ENCODE assay signal across 10 mouse cellular contexts in the genomic region with DNA sequence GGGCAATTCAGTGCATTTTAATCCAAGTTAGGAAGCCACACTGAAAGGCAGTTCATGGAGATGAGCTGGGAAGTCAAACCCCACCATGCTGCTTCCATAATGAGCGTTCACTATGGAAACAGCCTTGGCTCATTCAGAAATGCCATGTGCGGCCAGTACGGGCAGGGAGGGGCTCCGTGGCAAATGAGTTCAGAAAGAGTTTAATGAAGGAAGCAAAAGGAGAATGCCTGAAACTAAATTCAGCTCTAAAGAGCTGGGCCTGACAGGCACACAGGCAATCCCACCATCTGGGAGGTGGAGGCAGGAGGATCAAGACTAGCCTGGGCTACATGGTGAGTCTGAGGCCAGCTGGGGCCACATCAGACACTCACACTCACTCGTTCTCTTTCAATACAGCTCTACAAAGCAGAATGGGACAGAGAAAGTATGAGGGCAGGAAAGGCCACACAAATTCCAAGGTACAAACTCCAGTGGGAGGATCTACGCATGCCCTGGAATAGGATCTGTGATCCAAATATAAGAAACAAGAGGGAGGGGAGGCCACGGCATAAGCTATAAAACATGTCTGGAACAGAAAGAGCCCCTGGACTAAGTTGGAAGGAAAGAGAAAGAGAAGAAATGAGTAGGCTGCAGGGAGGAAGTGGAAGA. TPM values are rescaled to one million over a fixed set of nuclear protein-coding genes. Genes with fewer than 3 reads are reported as not detected.
DNase-seq lines count a peak whose midpoint lies in the region; ATAC-seq lines count a peak whose summit lies in the region.
"Had no signal": no experiment of that assay in that cellular context is flagged by ENCODE, and none has a peak within 500 bp of the region (broad histone marks: within the 10 kb centered on the region; RNA-seq: fewer than 3 reads in every experiment).

No protein-coding gene starts in this region.

- no peak overlapping the region for H3K4me3 ChIP-seq in kidney, embryonic 16.5 days (ENCODE audit: low read length)
- H3K4me3 ChIP-seq in midbrain, embryonic 15.5 days, result no peak overlapping the region
- H3K4me3 ChIP-seq in heart, embryonic 11.5 days (ENCODE audit: low read depth, low read length), result no peak overlapping the region
- H3K4me3 ChIP-seq: embryonic facial prominence, embryonic 15.5 days; limb, embryonic 12.5 days had no signal

- H3K9me3 ChIP-seq in kidney, embryonic 16.5 days (ENCODE audit: low read length), result no peaks in the 10 kb centered on the region
- no peaks in the 10 kb centered on the region for H3K9me3 ChIP-seq in midbrain, embryonic 15.5 days
- no peaks in the 10 kb centered on the region for H3K9me3 ChIP-seq in heart, embryonic 11.5 days (replicated peaks; ENCODE audit: control insufficient read depth, low read length)
- H3K9me3 ChIP-seq: embryonic facial prominence, embryonic 15.5 days; limb, embryonic 12.5 days had no signal

- no peak overlapping the region for H3K27ac ChIP-seq in kidney, embryonic 16.5 days (ENCODE audit: low read length)
- no peak overlapping the region for H3K27ac ChIP-seq in midbrain, embryonic 15.5 days
- no peak overlapping the region for H3K27ac ChIP-seq in heart, embryonic 11.5 days (ENCODE audit: low read depth, low read length)
- H3K27ac ChIP-seq: embryonic facial prominence, embryonic 15.5 days; limb, embryonic 12.5 days had no signal

- H3K27me3 ChIP-seq in kidney, embryonic 16.5 days (ENCODE audit: insufficient read depth, low read length), result no peaks in the 10 kb centered on the region
- H3K27me3 ChIP-seq in midbrain, embryonic 15.5 days (replicated peaks), result no peaks in the 10 kb centered on the region
- H3K27me3 ChIP-seq in heart, embryonic 11.5 days (ENCODE audit: control insufficient read depth, insufficient read depth, low read length), result no peaks in the 10 kb centered on the region
- H3K27me3 ChIP-seq: embryonic facial prominence, embryonic 15.5 days; limb, embryonic 12.5 days had no signal

- H3K4me1 ChIP-seq in kidney, embryonic 16.5 days (ENCODE audit: insufficient read depth, low read length), result no peaks in the 10 kb centered on the region
- no peaks in the 10 kb centered on the region; the same call in 1 of the 2 replicates for H3K4me1 ChIP-seq in midbrain, embryonic 15.5 days
- H3K4me1 ChIP-seq in heart, embryonic 11.5 days (ENCODE audit: control insufficient read depth, insufficient read depth, low read length), result no peaks in the 10 kb centered on the region
- H3K4me1 ChIP-seq: embryonic facial prominence, embryonic 15.5 days; limb, embryonic 12.5 days had no signal

- no peaks in the 10 kb centered on the region for H3K36me3 ChIP-seq in kidney, embryonic 16.5 days (ENCODE audit: insufficient read depth, low read length)
- no peaks in the 10 kb centered on the region for H3K36me3 ChIP-seq in midbrain, embryonic 15.5 days (replicated peaks)
- H3K36me3 ChIP-seq in heart, embryonic 11.5 days (ENCODE audit: control insufficient read depth, insufficient read depth, low read length), result no peaks in the 10 kb centered on the region; the same call in 1 of the 2 replicates
- H3K36me3 ChIP-seq: embryonic facial prominence, embryonic 15.5 days; limb, embryonic 12.5 days had no signal

- WGBS in kidney, embryonic 16.5 days, result 76% methylated on average over 7 of the region's 7 CpGs
- WGBS in midbrain, embryonic 15.5 days, result 26% methylated on average over 7 of the region's 7 CpGs
- 84% methylated on average over 7 of the region's 7 CpGs for WGBS in heart, embryonic 11.5 days (ENCODE audit: insufficient replicate concordance)

- no peak overlapping the region for H3K4me2 ChIP-seq in kidney, embryonic 16.5 days (replicated peaks; ENCODE audit: low read depth, low read length)
- H3K4me2 ChIP-seq in midbrain, embryonic 15.5 days, result no peak overlapping the region
- no peak overlapping the region for H3K4me2 ChIP-seq in heart, embryonic 11.5 days
- H3K4me2 ChIP-seq: embryonic facial prominence, embryonic 15.5 days; limb, embryonic 12.5 days had no signal

- no peak overlapping the region for H3K9ac ChIP-seq in kidney, embryonic 16.5 days (replicated peaks; ENCODE audit: low read length)
- no peak overlapping the region for H3K9ac ChIP-seq in midbrain, embryonic 15.5 days
- H3K9ac ChIP-seq in heart, embryonic 11.5 days (ENCODE audit: low read depth, low read length), result no peak overlapping the region
- H3K9ac ChIP-seq: embryonic facial prominence, embryonic 15.5 days; limb, embryonic 12.5 days had no signal

- DNase-seq in kidney, adult 11 months, result peak; percentile 61
- DNase-seq in embryo, embryonic 11 days, result peak; percentile 78
- DNase-seq in kidney, postnatal 14 days, result peak; percentile 40
- no peak for DNase-seq in thymus, postnatal 36 days

- no peak for ATAC-seq in kidney, embryonic 16.5 days (ENCODE audit: low FRiP score, low TSS enrichment)
- ATAC-seq in midbrain, embryonic 15.5 days (replicated peaks), result peak; percentile 86
- no peak for ATAC-seq in monocyte, adult 5-6 weeks (replicated peaks; ENCODE audit: insufficient number of reproducible peaks, low FRiP score, low TSS enrichment, poor library complexity, severe bottlenecking)
- ATAC-seq in heart, embryonic 11.5 days (replicated peaks; ENCODE audit: insufficient number of reproducible peaks, low FRiP score, low TSS enrichment), result no peak

RNA-seq across cellular contexts. Expression of gene Sumf1, which starts 39.3 kb away (rescaled TPM):
- polyA plus RNA-seq in kidney, embryonic 16.5 days (2015; fragmentation: Nextera tagmentation; extraction: Ambion mirVana), result 27.1 and 27.7 TPM in 2 replicates
- 11.0 and 11.4 TPM in 2 replicates for polyA plus RNA-seq in midbrain, embryonic 15.5 days (2015; fragmentation: Nextera tagmentation; extraction: Ambion mirVana)
- 45.7 to 66.0 TPM (median 52.9 TPM) in 3 replicates for total RNA-seq in monocyte, adult 5-6 weeks (2017)
- polyA plus RNA-seq in heart, embryonic 11.5 days (2014; fragmentation: Nextera tagmentation; extraction: Ambion mirVana), result 18.1 and 21.2 TPM in 2 replicates

Comparison
In these comparisons a context has a peak if more than half of its experiments do, and no peak if none do; other contexts are left out.
1. DNase-seq: peak in kidney, adult 11 months (single experiment), embryo, embryonic 11 days (single experiment) and kidney, postnatal 14 days (single experiment); none in thymus, postnatal 36 days (0 of 2).